Mouse (Mus musculus): ENCODE results near the gene Col1a1. TPM values are rescaled to one million over a fixed set of nuclear protein-coding genes. Genes with fewer than 3 reads are reported as not detected.

The Col1a1 gene
- polyA plus RNA-seq, 1 experiment from 2014 or later: 136 TPM

GRCm38 (mm10) chr11:94994208-94994814, 58.3 kb downstream of the Col1a1 start:
- Histone ChIP-seq H3K27ac (ENCODE audit: low read depth, low read length) (no peak overlapping the region), H3K4me2 (peak overlapping the region; percentile 98), H3K36me3 (ENCODE audit: control insufficient read depth, insufficient read depth, low read length) (peaks cover 16% of the 10 kb centered on the region; the same call in 1 of the 2 replicates), H3K9me3 (ENCODE audit: control insufficient read depth, low read length) (no peaks in the 10 kb centered on the region), H3K4me1 (ENCODE audit: control insufficient read depth, insufficient read depth, low read length) (peaks cover 49% of the 10 kb centered on the region), H3K27me3 (ENCODE audit: control insufficient read depth, insufficient read depth, low read length) (no peaks in the 10 kb centered on the region), H3K9ac (ENCODE audit: low read length) (peak overlapping the region; percentile 97), H3K4me3 (ENCODE audit: low read depth, low read length) (peak overlapping the region; percentile 89)
- DNase-seq (ENCODE audit: low spot score, missing footprints) (peak; percentile 73), ATAC-seq (ENCODE audit: low FRiP score) (no peak)
- 63% methylated on average over 10 of the region's 10 CpGs for WGBS

- Histone ChIP-seq H3K9ac (ENCODE audit: low read length) (peak overlapping the region; percentile 97; the same call in 1 of the 2 replicates), H3K4me3 (ENCODE audit: low read depth, low read length) (no peak overlapping the region), H3K27ac (ENCODE audit: low read depth, low read length) (no peak overlapping the region), H3K4me2 (peak overlapping the region; percentile 98), H3K4me1 (ENCODE audit: control insufficient read depth, insufficient read depth, low read length) (peaks cover 44% of the 10 kb centered on the region), H3K27me3 (ENCODE audit: control insufficient read depth, insufficient read depth, low read length) (no peaks in the 10 kb centered on the region), H3K9me3 (ENCODE audit: control insufficient read depth, low read length) (no peaks in the 10 kb centered on the region), H3K36me3 (ENCODE audit: control insufficient read depth, insufficient read depth, low read length) (peaks cover 18% of the 10 kb centered on the region)
- DNase-seq (ENCODE audit: low spot score, missing footprints) (peak; percentile 81), ATAC-seq (ENCODE audit: low FRiP score) (no peak)
- WGBS: 86% methylated on average over 11 of the region's 11 CpGs
Observed at GRCm38 (mm10) chr11:94994947-94995772, 59.1 kb downstream of the Col1a1 start.

GRCm38 (mm10) chr11:94996101-94996500, 60.1 kb downstream of the Col1a1 start:
- H3K27me3 ChIP-seq (ENCODE audit: control insufficient read depth, insufficient read depth, low read length): no peaks in the 10 kb centered on the region
- 89% methylated on average over 8 of the region's 8 CpGs for WGBS
- 0 out of 2 replicates have a peak overlapping the region, but pooled peaks have one; percentile 98 for H3K4me2 ChIP-seq
- H3K9ac ChIP-seq (ENCODE audit: low read length): no peak overlapping the region
- ATAC-seq (ENCODE audit: low FRiP score) (no peak), DNase-seq (ENCODE audit: low spot score, missing footprints) (no peak)
- H3K9me3 ChIP-seq (ENCODE audit: control insufficient read depth, low read length): no peaks in the 10 kb centered on the region
- peaks cover 48% of the 10 kb centered on the region for H3K4me1 ChIP-seq (ENCODE audit: control insufficient read depth, insufficient read depth, low read length)
- H3K27ac ChIP-seq (ENCODE audit: low read depth, low read length): no peak overlapping the region
- peaks cover 21% of the 10 kb centered on the region for H3K36me3 ChIP-seq (ENCODE audit: control insufficient read depth, insufficient read depth, low read length)
- H3K4me3 ChIP-seq (ENCODE audit: low read depth, low read length): no peak overlapping the region

- no peak overlapping the region for H3K4me3 ChIP-seq (ENCODE audit: low read depth, low read length)
- no peaks in the 10 kb centered on the region for H3K27me3 ChIP-seq (ENCODE audit: control insufficient read depth, insufficient read depth, low read length)
- peaks cover 48% of the 10 kb centered on the region for H3K4me1 ChIP-seq (ENCODE audit: control insufficient read depth, insufficient read depth, low read length)
- ATAC-seq (ENCODE audit: low FRiP score) (no peak), DNase-seq (ENCODE audit: low spot score, missing footprints) (peak; percentile 74)
- no peaks in the 10 kb centered on the region for H3K9me3 ChIP-seq (ENCODE audit: control insufficient read depth, low read length)
- H3K4me2 ChIP-seq: no peak overlapping the region
- H3K36me3 ChIP-seq (ENCODE audit: control insufficient read depth, insufficient read depth, low read length): peaks cover 23% of the 10 kb centered on the region
- no peak overlapping the region for H3K27ac ChIP-seq (ENCODE audit: low read depth, low read length)
- 92% methylated on average over 6 of the region's 6 CpGs for WGBS
- no peak overlapping the region for H3K9ac ChIP-seq (ENCODE audit: low read length)
Observed at GRCm38 (mm10) chr11:94996984-94997383, 61.0 kb downstream of the Col1a1 start.

GRCm38 (mm10) chr11:94997596-94997995, 61.6 kb downstream of the Col1a1 start:
- H3K4me3 ChIP-seq (ENCODE audit: low read depth, low read length): no peak overlapping the region
- DNase-seq (ENCODE audit: low spot score, missing footprints) (peak; percentile 60), ATAC-seq (ENCODE audit: low FRiP score) (no peak)
- H3K27ac ChIP-seq (ENCODE audit: low read depth, low read length): no peak overlapping the region
- no peak overlapping the region for H3K9ac ChIP-seq (ENCODE audit: low read length)
- peaks cover 42% of the 10 kb centered on the region for H3K4me1 ChIP-seq (ENCODE audit: control insufficient read depth, insufficient read depth, low read length)
- no peaks in the 10 kb centered on the region for H3K27me3 ChIP-seq (ENCODE audit: control insufficient read depth, insufficient read depth, low read length)
- H3K36me3 ChIP-seq (ENCODE audit: control insufficient read depth, insufficient read depth, low read length): peaks cover 29% of the 10 kb centered on the region
- no peaks in the 10 kb centered on the region for H3K9me3 ChIP-seq (ENCODE audit: control insufficient read depth, low read length)
- 71% methylated on average over 5 of the region's 5 CpGs for WGBS
- H3K4me2 ChIP-seq: no peak overlapping the region

- H3K4me1 ChIP-seq (ENCODE audit: control insufficient read depth, insufficient read depth, low read length): peaks cover 38% of the 10 kb centered on the region
- no peaks in the 10 kb centered on the region for H3K9me3 ChIP-seq (ENCODE audit: control insufficient read depth, low read length)
- no peak overlapping the region for H3K4me2 ChIP-seq
- H3K4me3 ChIP-seq (ENCODE audit: low read depth, low read length): no peak overlapping the region
- H3K36me3 ChIP-seq (ENCODE audit: control insufficient read depth, insufficient read depth, low read length): peaks cover 31% of the 10 kb centered on the region
- WGBS: 89% methylated on average over 16 of the region's 16 CpGs
- H3K9ac ChIP-seq (ENCODE audit: low read length): no peak overlapping the region
- H3K27me3 ChIP-seq (ENCODE audit: control insufficient read depth, insufficient read depth, low read length): no peaks in the 10 kb centered on the region
- DNase-seq (ENCODE audit: low spot score, missing footprints): no peak
- ATAC-seq (ENCODE audit: low FRiP score): no peak
- H3K27ac ChIP-seq (ENCODE audit: low read depth, low read length): no peak overlapping the region
Observed at GRCm38 (mm10) chr11:94998041-94998531, 62.1 kb downstream of the Col1a1 start.

- Histone ChIP-seq H3K4me1 (ENCODE audit: control insufficient read depth, insufficient read depth, low read length) (peaks cover 17% of the 10 kb centered on the region), H3K4me3 (ENCODE audit: low read depth, low read length) (no peak overlapping the region), H3K27me3 (ENCODE audit: control insufficient read depth, insufficient read depth, low read length) (no peaks in the 10 kb centered on the region), H3K4me2 (no peak overlapping the region), H3K9me3 (ENCODE audit: control insufficient read depth, low read length) (no peaks in the 10 kb centered on the region), H3K36me3 (ENCODE audit: control insufficient read depth, insufficient read depth, low read length) (peaks cover 36% of the 10 kb centered on the region), H3K27ac (ENCODE audit: low read depth, low read length) (peak overlapping the region; percentile 50), H3K9ac (ENCODE audit: low read length) (no peak overlapping the region)
- ATAC-seq (ENCODE audit: low FRiP score): no peak
- 82% methylated on average over 8 of the region's 8 CpGs for WGBS
- DNase-seq (ENCODE audit: low spot score, missing footprints): peak; percentile 82
Observed at GRCm38 (mm10) chr11:95000128-95000527, 64.1 kb downstream of the Col1a1 start.

- Histone ChIP-seq H3K4me3 (ENCODE audit: low read depth, low read length) (no peak overlapping the region), H3K4me1 (ENCODE audit: control insufficient read depth, insufficient read depth, low read length) (peaks cover 13% of the 10 kb centered on the region), H3K4me2 (no peak overlapping the region), H3K27me3 (ENCODE audit: control insufficient read depth, insufficient read depth, low read length) (no peaks in the 10 kb centered on the region), H3K9me3 (ENCODE audit: control insufficient read depth, low read length) (no peaks in the 10 kb centered on the region), H3K9ac (ENCODE audit: low read length) (no peak overlapping the region), H3K27ac (ENCODE audit: low read depth, low read length) (peak overlapping the region; percentile 50), H3K36me3 (ENCODE audit: control insufficient read depth, insufficient read depth, low read length) (peaks cover 37% of the 10 kb centered on the region)
- WGBS: 56% methylated on average over 4 of the region's 4 CpGs
- ATAC-seq (ENCODE audit: low FRiP score) (no peak), DNase-seq (ENCODE audit: low spot score, missing footprints) (no peak)
Observed at GRCm38 (mm10) chr11:95000548-95000947, 64.5 kb downstream of the Col1a1 start.

- Histone ChIP-seq H3K9me3 (ENCODE audit: control insufficient read depth, low read length) (no peaks in the 10 kb centered on the region), H3K4me1 (ENCODE audit: control insufficient read depth, insufficient read depth, low read length) (peaks cover 11% of the 10 kb centered on the region), H3K36me3 (ENCODE audit: control insufficient read depth, insufficient read depth, low read length) (peaks cover 37% of the 10 kb centered on the region), H3K4me3 (ENCODE audit: low read depth, low read length) (no peak overlapping the region), H3K27ac (ENCODE audit: low read depth, low read length) (peak overlapping the region; percentile 50; the same call in 1 of the 2 replicates), H3K27me3 (ENCODE audit: control insufficient read depth, insufficient read depth, low read length) (no peaks in the 10 kb centered on the region), H3K4me2 (no peak overlapping the region), H3K9ac (ENCODE audit: low read length) (no peak overlapping the region)
- ATAC-seq (ENCODE audit: low FRiP score) (peak; percentile 70), DNase-seq (ENCODE audit: low spot score, missing footprints) (peak; percentile 92)
- WGBS: 3% methylated on average over 8 of the region's 8 CpGs
Observed at GRCm38 (mm10) chr11:95001058-95001457, 65.0 kb downstream of the Col1a1 start.
